Mouse (Mus musculus) kidney, adult 11 months (tissue): ENCODE data around the gene Bnc2.

Experiments used
- DNase-seq: peaks from one replicate; pipeline ENCODE4 v3.0.0; 2022

The Bnc2 gene

GRCm38 (mm10) chr4:84632832-84633789 is 42.0 kb downstream of the Bnc2 start:
- no peak for DNase-seq

- no peak for DNase-seq
Measured at GRCm38 (mm10) chr4:84627616-84628015, 47.5 kb downstream of the Bnc2 start.

GRCm38 (mm10) chr4:84623312-84623711 is 51.8 kb downstream of the Bnc2 start:
- DNase-seq, result no peak

GRCm38 (mm10) chr4:84621785-84622184 is 53.3 kb downstream of the Bnc2 start:
- no peak for DNase-seq

GRCm38 (mm10) chr4:84609861-84610260 is 65.2 kb downstream of the Bnc2 start:
- no peak for DNase-seq

- no peak for DNase-seq
Measured at GRCm38 (mm10) chr4:84604461-84604860, 70.6 kb downstream of the Bnc2 start.

GRCm38 (mm10) chr4:84580260-84580952 is 94.7 kb downstream of the Bnc2 start:
- DNase-seq, result no peak

- DNase-seq, result no peak
Measured at GRCm38 (mm10) chr4:84578296-84578695, 96.8 kb downstream of the Bnc2 start.

- DNase-seq, result no peak
Measured at GRCm38 (mm10) chr4:84566123-84566522, 109.0 kb downstream of the Bnc2 start.

- peak; percentile 75 for DNase-seq
Measured at GRCm38 (mm10) chr4:84545204-84545871, 129.7 kb downstream of the Bnc2 start.

- no peak for DNase-seq
Measured at GRCm38 (mm10) chr4:84544646-84545045, 130.4 kb downstream of the Bnc2 start.

GRCm38 (mm10) chr4:84540531-84540930 is 134.5 kb downstream of the Bnc2 start:
- no peak for DNase-seq

GRCm38 (mm10) chr4:84539396-84539795 is 135.7 kb downstream of the Bnc2 start:
- DNase-seq, result no peak

- DNase-seq, result no peak
Measured at GRCm38 (mm10) chr4:84528886-84529789, 145.9 kb downstream of the Bnc2 start.

GRCm38 (mm10) chr4:84528358-84528757 is 146.7 kb downstream of the Bnc2 start:
- no peak for DNase-seq

- DNase-seq, result no peak
Measured at GRCm38 (mm10) chr4:84527066-84527933, 147.8 kb downstream of the Bnc2 start.

GRCm38 (mm10) chr4:84523651-84524221 is 151.3 kb downstream of the Bnc2 start:
- peak; percentile 21 for DNase-seq

- DNase-seq, result peak; percentile 25
Measured at GRCm38 (mm10) chr4:84523211-84523610, 151.9 kb downstream of the Bnc2 start.

- no peak for DNase-seq
Measured at GRCm38 (mm10) chr4:84521562-84521961, 153.5 kb downstream of the Bnc2 start.

- no peak for DNase-seq
Measured at GRCm38 (mm10) chr4:84510466-84510865, 164.6 kb downstream of the Bnc2 start.

GRCm38 (mm10) chr4:84507551-84507950 is 167.5 kb downstream of the Bnc2 start:
- no peak for DNase-seq
